Mouse (Mus musculus) layer of hippocampus, postnatal 36 days (tissue): ENCODE data around the gene Retreg3. TPM values are rescaled to one million over a fixed set of nuclear protein-coding genes. Genes with fewer than 3 reads are reported as not detected.
"Not testable (repeated sequence)": the region's sequence is repeated elsewhere in the genome, so short reads cannot be mapped to it uniquely, and the experiment has no call there.

ENCODE experiments used
- DNase-seq, 2 experiments: peaks; one replicate each; pipeline ENCODE4 v3.0.0; 2022
- total RNA-seq, 2 experiments: library from RNA; stranded (reverse); gene quantifications; 2 replicates each; pipeline ENCODE4 v1.2.3; 2021

Retreg3 gene
- total RNA-seq, 2 experiments from 2014 or later: 58.7 to 61.1 TPM

- no peak for DNase-seq
These were observed 29.1 kb upstream of the Retreg3 start for GRCm38 (mm10) chr11:101148751-101149150.

GRCm38 (mm10) chr11:101146377-101146776 lies 26.7 kb upstream of the Retreg3 start:
- DNase-seq: no peak

GRCm38 (mm10) chr11:101143338-101144225 lies 23.9 kb upstream of the Retreg3 start:
- DNase-seq: peak in 1 of 2 experiments; percentile 38

- no peak for DNase-seq
These were observed 22.7 kb upstream of the Retreg3 start for GRCm38 (mm10) chr11:101142215-101142967.

GRCm38 (mm10) chr11:101141088-101141487 lies 21.4 kb upstream of the Retreg3 start:
- no peak for DNase-seq

GRCm38 (mm10) chr11:101140164-101140819 lies 20.6 kb upstream of the Retreg3 start:
- no peak for DNase-seq

GRCm38 (mm10) chr11:101138536-101139181 lies 19.0 kb upstream of the Retreg3 start:
- no peak for DNase-seq

GRCm38 (mm10) chr11:101137000-101137399 lies 17.3 kb upstream of the Retreg3 start:
- DNase-seq: no peak

- DNase-seq: no peak
These were observed 14.6 kb upstream of the Retreg3 start for GRCm38 (mm10) chr11:101134217-101134865.

- DNase-seq: no peak
These were observed 13.3 kb upstream of the Retreg3 start for GRCm38 (mm10) chr11:101133037-101133436.

- no peak for DNase-seq
These were observed 12.0 kb upstream of the Retreg3 start for GRCm38 (mm10) chr11:101131701-101132100.

- no peak for DNase-seq
These were observed 11.5 kb upstream of the Retreg3 start for GRCm38 (mm10) chr11:101131187-101131586.

GRCm38 (mm10) chr11:101130056-101130756 lies 10.5 kb upstream of the Retreg3 start:
- no peak for DNase-seq

- no peak for DNase-seq
These were observed 9.4 kb upstream of the Retreg3 start for GRCm38 (mm10) chr11:101128996-101129577.

GRCm38 (mm10) chr11:101127075-101127474 lies 7.4 kb upstream of the Retreg3 start:
- no peak for DNase-seq

- not testable (repeated sequence) for DNase-seq
These were observed 5.3 kb upstream of the Retreg3 start for GRCm38 (mm10) chr11:101125008-101125407.

GRCm38 (mm10) chr11:101124494-101124893 lies 4.8 kb upstream of the Retreg3 start:
- DNase-seq: not testable (repeated sequence)

- no peak for DNase-seq
These were observed 974 bp upstream of the Retreg3 start for GRCm38 (mm10) chr11:101120545-101121188.

GRCm38 (mm10) chr11:101119131-101119760 lies 447 bp downstream of the Retreg3 start:
- DNase-seq: no peak

- DNase-seq: no peak
These were observed 1.6 kb downstream of the Retreg3 start for GRCm38 (mm10) chr11:101118105-101118504.
